Mouse (Mus musculus) T-helper 17 cell (primary cell): ENCODE measurements at regions not wholly inside any gene's neighbourhood (a gene's known extent, or its start where the extent isn't known, plus 50 kb on each side); places are given as distances from the start of the nearest gene placed in this dataset.

ENCODE experiments used
- in situ Hi-C, 2 experiments: fragments of 300-600 bp; cut with MboI, MseI; formaldehyde crosslinking; loops; 1 replicate in 1 of 2; 2 replicates in 1 of 2; pipeline ENCODE4 v1.15.1; 2025; ENCODE audit warnings: high pct_unique_total_duplicates in 2 of 2

DNA sequence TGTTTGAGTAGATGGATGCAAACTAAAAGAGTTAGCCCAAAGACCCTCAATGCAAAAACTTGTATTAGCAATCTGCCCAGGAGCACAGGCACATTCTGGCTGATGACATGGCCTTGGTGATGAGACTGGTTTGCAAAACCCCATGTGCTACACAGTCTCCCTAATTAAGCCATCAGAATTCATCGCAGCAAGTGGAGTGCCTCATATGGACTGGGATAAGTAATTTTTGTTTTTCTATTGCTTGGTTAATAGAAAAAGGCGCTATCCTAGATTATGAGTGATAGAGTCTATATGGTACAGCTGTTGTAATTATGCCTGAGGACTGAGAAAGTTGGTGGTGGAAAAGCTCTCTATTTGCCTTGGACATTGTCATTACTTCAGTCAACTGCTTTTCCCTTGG, 155.2 kb upstream of the Robo1 start:
- in situ Hi-C loops: no loop called here

DNA sequence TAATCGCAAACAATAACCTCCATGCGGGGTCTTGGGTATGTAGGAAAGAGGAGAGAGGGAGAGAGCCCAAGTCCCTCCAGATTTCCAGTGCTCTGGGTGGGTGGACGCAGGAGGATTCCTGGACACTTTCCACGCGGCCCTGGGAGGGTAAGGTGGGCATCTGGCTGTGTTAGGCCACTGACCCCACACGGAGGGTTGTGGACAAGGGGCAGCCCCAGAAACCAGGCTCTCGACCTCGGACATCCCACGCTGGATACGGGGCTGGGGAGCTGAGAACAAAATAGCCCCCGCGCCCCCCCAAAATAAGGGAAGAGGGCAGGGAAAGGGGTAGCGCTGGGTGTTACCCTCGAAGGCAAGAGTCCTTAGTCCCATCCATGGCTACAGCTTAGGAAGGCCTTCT, 150.2 kb upstream of the Robo1 start:
- in situ Hi-C loops: no loop called here

DNA sequence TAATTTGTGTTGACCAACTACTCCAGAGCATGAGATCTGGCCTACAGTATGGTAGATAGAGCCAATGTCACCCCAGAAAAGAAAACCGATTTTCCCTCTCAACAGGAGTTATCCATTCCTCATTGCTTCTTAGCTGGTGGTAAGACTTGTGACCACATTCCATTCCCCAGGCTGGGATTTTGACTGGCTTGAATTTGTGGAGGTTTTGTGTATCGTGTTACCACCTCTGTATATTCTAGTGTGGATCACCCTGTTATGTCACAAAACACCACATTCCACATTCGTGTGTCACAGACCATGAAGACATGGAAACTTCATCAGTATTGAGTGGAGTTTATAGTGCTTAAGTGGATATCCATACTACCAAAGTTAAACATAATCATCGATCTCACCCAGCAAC, 148.7 kb upstream of the Robo1 start:
- in situ Hi-C loops: no loop called here

DNA sequence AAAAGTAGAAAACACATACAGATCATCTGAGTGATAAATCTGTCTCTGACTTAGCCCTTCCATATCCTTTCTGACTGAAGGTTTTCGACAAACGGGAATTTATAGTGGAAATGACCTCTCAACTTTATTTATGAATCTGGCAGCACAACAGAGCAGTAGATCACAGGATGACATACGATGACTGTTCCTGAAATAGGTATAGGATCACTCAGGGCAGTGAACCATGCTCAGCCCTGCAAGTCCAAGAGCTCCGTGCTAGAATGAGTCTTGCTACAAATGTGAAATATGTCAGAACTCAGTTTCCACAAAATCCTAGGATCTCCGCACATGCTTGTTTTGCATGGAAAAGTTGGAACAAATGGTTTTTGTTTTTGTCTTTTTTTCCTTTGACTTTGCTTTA, 132.4 kb upstream of the Robo1 start:
- in situ Hi-C loops: no loop called here

DNA sequence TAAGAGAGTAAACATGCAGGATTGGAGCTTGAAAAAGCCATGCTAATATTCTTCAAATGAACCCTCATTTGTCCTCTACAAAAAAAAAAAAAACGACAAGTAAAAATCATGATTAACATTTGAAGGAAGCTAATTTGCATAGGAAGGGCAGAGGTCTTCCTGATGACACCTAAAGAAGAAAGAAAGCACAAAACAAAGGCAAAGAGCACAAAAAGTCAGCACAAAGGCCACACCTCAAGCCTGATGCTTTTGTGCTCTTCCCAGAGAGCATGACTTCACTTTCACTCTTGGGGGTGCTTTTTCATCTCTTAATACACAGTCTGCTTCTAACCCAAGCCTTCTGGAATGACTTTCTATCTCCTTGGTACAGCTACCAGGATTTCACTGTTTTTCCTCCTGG, 113.8 kb upstream of the Robo1 start:
- in situ Hi-C loops: no loop called here

DNA sequence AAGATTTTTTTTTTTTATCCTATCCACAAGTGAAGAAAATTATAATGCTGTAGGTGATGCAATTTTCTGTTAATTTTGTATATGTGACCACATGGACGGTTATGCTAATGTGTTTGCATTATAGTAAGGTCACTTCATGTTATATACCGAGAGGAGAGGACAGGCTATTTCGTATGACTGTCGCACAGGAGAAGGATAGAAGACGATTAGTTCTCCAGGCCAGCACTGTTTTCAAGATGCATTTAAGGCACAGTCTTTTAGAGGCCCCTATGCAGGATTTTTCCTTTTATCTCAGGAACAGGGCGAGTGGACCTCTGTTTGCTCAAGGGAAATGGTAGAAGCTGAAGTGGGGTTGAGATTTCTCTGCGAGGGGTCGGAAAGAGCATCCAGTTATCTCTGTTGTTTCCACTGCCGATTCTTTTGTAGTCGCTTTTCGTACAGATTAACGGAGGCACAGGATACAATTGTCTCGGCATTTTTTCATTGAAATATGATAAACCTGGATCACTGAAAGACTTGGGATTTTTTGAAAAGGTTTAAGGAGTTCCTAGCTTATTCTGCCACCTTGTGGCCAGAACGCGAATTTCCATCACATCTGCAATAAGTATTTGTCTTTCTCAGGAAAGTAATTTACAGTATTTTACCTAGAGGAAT, 92.6 kb upstream of the Robo1 start:
- in situ Hi-C loops: loop anchor here (5.0 to 10.0 kb wide), 3 partner anchors 762 to 971 kb away; no protein-coding TSS in a partner anchor

- in situ Hi-C loops: loop anchor here (5.0 to 10.0 kb wide), 3 partner anchors 759 to 973 kb away; no protein-coding TSS in a partner anchor
These were observed 90.1 kb upstream of the Robo1 start for GRCm38 (mm10) chr16:72218021-72218420.

GRCm38 (mm10) chr16:72221912-72222502, 86.1 kb upstream of the Robo1 start:
- in situ Hi-C loops: loop anchor here in 1 of 2 experiments (5.0 kb wide), 1 partner anchor 750 kb away; no protein-coding TSS in a partner anchor

GRCm38 (mm10) chr16:72223860-72224259, 84.2 kb upstream of the Robo1 start:
- in situ Hi-C loops: loop anchor here in 1 of 2 experiments (5.0 kb wide), 1 partner anchor 748 kb away; no protein-coding TSS in a partner anchor

GRCm38 (mm10) chr16:72225157-72225880, 82.8 kb upstream of the Robo1 start:
- in situ Hi-C loops: no loop called here

DNA sequence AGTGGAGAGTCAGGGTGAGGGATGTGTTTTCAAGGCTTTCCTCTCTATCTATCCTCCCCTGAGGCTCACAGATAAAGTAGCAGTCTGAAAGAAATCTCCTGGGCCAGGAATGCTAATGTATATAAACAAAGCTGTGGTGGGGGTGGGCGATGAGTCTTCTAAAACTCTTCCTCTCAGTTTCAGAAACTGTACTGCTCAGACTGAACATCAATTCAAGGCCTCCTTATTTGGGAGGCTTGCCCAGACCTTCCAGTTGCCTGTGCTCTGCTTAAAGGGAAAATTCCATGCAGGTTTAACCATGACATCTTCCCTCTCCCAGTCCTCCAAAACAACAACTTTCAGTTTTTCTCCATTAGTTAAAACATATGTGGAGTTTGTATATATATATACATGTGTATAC, 73.7 kb upstream of the Robo1 start:
- in situ Hi-C loops: no loop called here

DNA sequence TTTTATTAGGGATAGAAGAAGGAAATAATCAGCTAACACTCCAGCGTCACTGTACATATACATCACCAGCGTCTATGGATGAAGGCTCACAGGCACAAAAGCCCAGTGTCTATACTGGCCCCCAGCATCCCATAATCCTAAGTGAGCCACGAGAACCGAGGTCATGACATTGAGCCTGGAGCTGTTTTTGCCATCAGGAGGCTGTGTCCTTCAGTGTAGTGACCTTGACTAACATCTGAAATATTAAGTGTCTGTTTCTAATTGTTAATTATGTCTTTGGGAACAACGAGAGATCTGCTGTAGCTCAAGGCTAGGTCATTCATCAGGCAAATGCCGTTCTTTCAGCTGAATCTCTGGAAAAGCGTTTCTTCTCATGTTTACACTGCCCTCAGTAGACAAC, 68.5 kb upstream of the Robo1 start:
- in situ Hi-C loops: no loop called here

DNA sequence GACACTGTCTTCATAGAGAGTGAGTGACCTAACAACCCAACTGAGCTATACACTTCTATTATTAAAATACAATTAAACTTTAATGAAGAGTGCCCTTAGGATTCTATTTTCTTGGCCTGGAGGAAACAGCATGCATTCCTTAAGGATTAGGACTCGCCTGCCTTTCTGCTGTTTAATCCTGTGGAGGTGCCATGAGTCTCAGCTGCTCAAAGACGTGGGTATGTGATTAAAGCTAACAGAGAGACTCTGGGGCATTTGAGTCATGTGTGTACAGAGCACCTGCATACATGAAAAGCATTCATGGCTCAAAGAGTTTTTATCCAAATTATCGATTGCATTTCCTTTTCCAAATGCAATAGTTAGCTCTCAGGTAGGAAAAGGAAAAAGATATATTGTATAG, 51.7 kb upstream of the Robo1 start:
- in situ Hi-C loops: no loop called here
